Mouse (Mus musculus): ENCODE measurements around the gene Dgki.

The Dgki gene

DNA sequence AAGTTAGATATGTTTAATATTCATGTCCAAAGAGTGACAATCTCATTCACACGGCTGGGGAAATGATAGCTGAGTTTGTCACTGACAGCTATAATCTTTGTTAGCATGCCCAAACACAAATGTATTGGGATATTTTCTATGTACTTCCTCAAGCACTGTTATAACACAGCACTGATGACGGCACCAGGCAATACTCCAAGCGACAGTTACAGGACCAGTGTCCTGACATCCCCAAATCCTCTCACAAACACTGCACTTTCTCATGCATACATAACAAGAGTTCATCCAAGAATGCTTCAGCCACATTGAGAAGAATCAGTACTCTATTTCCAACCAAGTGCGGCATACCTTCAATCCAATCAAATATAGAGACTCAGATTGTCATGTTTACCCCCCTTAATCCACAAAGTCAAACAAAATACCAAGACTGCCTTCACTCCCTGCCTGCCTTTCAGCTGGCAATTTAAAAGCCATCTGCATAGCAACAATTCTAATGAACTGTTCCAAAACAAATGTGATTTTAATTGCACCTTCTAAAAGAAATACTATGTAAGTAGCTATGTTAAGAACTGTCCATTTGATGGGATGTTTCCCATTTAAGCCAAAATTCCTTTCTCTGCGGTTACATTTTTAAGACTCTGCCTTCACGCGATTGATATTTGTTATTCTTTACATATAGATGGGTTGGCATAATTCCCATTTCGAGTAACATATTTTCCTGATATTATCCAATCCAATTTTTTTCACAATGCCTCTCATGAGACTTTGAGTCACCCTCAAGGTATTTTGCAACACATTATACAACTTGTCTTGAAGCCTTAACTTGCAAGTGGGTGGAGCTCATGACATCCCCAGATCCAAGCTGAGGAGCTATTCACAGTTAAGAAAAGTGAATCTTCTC is 273.4 kb downstream of the Dgki start:
- peak; percentile 96 for DNase-seq (ENCODE audit: low read depth, low spot score)

GRCm38 (mm10) chr6:37016046-37016445 is 283.9 kb downstream of the Dgki start:
- DNase-seq (ENCODE audit: low read depth, low spot score) = no peak

DNA sequence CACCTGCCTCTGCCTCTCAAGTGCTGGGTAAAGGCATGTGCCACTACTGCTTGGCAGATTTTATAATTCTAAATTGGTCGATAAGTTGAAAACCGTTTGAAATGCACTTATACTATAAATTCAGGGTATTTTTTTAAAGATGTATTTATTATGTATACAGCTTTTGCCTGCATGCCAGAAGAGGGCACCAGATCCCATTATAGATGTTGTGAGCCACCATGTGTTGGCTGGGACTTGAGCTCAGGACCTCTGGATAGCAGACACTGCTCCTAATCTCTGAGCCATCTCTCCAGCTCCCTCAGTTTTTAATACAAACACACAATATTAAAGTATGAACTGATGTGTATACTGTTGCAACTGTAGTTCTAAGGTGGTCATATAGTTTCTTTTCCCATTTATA is 288.4 kb downstream of the Dgki start:
- DNase-seq (ENCODE audit: low read depth, low spot score) = peak; percentile 72

DNA sequence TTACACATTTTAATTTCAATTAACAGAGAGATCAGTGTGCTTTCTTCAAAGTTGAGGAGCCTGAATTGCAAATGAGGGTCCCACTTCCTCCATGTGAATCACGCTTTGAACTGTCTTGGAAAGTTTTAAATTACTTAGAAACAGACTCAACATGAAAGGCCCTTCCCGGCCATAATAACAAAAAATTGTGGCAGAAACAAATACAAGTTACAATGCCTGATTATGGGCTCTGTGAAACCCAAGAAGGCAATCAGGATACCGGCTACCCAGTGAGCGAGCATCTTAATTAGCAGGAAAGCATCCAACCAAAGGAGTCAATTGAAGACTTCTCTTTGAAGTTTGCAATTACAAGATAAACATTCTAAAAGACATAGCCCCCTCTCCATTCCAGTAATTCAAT is 292.4 kb downstream of the Dgki start:
- no peak for DNase-seq (ENCODE audit: low read depth, low spot score)

DNA sequence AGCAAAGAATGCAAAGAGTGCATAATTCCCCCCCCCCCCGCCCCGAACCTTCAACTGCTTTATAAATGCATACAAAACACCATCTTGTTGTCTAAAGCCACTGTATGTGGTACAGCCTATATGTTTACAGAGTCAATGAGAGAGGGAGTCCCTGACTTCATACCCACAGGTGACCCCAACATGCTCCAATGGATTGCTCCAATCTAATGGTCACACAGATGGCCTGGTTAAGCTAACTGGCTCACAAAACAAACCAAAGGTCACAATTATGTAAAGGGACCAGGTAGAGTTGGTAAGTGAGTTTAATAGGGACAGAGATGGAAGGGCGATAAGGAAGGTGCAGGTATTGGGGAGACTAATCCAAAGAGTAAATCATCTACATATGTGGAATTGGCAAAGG is 295.1 kb downstream of the Dgki start:
- DNase-seq (ENCODE audit: low read depth, low spot score) = no peak

DNA sequence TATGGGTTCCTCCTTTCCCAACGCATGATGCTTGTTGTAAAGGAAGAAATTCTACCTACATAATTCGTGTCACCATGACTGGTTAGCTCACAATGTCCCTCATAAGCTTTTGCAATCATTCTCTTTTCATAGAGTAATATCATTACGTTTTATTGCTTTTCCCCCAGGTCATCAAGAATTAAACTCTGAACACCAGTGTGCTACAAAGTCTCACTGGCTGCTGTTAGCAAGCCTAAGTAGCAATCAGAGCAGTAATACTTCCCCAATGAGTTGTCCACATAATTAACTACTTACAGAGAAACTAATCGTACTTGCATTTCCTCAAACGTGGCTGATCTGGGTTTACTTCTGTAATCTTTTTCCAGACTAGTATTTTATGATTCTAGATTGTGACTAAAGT is 296.7 kb downstream of the Dgki start:
- no peak for DNase-seq (ENCODE audit: low read depth, low spot score)

DNA sequence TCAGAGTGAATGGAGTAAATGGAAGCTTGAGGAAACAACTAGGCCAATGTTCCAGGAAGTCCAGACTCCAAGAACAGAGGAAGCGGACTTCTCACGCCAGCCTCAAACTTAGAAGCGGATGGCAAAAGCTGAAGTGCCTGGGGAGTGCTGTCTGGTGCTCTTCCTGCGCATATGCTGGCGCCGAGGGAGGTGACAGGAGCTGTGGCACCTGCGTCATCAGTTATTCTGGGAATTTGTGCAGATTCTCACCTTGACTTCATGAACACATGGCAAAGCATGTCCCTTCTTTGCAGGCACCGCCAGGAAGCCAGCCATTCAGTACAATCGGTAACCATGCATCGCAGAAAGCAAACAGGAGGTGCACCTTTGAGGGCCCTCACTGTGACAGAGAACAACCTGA is 301.0 kb downstream of the Dgki start:
- no peak for DNase-seq (ENCODE audit: low read depth, low spot score)

- DNase-seq (ENCODE audit: low read depth, low spot score) = no peak
Measured at GRCm38 (mm10) chr6:36994329-36994728, 305.7 kb downstream of the Dgki start.

DNA sequence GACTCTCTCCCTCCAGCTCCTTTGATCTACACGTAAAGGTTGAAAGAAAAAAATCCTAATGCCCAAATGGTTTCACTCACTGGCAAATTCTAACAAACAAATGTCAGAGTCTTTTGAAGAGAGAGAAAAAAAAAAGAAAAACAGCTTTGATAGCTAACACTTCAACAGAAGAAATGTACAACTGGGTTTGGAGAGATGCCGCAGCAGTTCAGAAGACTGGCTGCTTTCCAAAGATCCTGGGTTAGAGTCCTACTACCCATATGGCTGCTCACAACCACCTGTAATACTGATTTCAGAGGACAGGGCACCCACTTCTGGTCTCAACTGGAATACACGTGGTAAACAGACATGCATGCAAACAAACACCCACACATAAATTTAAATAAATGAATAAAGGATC is 309.8 kb downstream of the Dgki start:
- no peak for DNase-seq (ENCODE audit: low read depth, low spot score)

DNA sequence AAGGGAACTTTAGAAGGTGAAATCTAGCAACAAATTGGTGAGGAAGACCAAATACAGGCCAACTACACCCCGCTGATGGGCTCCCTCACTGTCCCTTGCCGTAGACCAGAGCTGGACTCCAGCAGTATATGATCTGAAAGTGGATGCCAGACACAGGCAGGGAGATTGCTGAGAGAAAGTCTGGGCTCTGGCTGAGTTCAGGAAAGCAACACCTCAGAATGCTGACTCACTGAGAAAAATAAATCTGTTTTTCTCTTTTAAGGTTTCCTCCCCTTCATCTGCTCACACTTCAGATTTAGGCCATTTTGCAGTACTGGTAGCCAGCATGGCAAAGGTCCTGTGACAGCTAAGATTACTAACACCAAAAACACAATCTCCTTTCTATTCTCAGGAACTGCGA is 311.2 kb downstream of the Dgki start:
- no peak for DNase-seq (ENCODE audit: low read depth, low spot score)

DNA sequence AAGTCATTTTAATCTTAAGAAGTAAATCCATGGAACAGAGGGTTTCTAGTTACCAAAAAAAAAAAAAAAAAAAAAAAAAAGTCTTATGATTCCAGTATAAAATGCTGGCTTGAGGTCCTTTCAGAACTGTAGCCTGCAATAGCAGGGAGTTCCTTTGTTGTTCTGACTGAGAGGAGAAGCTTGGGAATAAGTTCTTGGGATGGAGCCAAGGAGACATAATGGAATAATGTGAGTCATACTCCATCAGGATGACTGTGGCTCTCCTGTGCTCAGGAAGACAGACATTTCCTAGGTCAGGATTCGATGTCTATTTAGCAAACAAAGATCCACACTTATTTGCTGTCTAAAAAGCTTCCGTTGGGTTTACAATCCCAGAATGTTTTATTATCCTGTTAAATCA is 318.3 kb downstream of the Dgki start:
- DNase-seq (ENCODE audit: low read depth, low spot score) = peak; percentile 95

DNA sequence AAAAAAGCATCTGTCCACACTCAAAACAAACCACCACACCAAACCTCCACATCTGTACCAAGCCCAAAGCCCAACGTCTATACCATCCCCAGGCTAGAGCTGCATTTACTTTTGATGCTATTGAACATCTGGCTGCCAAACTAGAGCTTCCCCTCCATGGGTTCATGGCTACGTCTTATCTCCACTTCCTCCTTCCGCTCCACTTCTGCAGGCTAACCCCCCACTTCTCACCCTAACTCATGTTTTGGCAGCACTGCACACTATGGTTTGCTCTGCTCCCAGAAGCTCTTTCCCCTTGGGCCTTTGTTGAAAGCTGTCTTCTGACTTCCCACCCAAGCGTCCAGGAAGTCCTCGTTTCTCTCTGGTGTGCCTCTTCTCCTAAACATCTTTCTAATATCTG is 319.5 kb downstream of the Dgki start:
- no peak for DNase-seq (ENCODE audit: low read depth, low spot score)

GRCm38 (mm10) chr6:36978176-36978575 is 321.8 kb downstream of the Dgki start:
- DNase-seq (ENCODE audit: low read depth, low spot score) = peak; percentile 22

GRCm38 (mm10) chr6:36973096-36973495 is 326.9 kb downstream of the Dgki start:
- DNase-seq (ENCODE audit: low read depth, low spot score) = peak; percentile 36

DNA sequence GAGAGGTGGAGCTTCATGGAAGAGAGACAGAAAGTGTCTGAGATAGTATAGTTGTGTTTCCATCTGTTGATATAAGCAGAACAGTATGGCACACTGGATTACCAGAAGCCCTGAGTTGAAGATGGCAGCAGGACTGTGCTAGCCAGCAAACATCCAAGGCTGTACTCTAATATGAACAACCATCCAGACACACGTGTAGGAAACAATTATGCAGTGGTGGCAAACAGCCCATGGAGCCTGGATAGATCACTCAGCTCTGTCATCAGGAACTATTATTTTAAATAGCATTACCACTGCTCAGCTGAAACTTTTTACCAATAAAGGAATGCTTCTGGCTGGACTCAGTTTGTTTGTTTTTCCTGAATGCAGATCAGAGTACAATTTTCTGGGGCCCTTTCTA is 327.5 kb downstream of the Dgki start:
- peak; percentile 59 for DNase-seq (ENCODE audit: low read depth, low spot score)

- no peak for DNase-seq (ENCODE audit: low read depth, low spot score)
Measured at GRCm38 (mm10) chr6:36969249-36969885, 330.6 kb downstream of the Dgki start.

DNA sequence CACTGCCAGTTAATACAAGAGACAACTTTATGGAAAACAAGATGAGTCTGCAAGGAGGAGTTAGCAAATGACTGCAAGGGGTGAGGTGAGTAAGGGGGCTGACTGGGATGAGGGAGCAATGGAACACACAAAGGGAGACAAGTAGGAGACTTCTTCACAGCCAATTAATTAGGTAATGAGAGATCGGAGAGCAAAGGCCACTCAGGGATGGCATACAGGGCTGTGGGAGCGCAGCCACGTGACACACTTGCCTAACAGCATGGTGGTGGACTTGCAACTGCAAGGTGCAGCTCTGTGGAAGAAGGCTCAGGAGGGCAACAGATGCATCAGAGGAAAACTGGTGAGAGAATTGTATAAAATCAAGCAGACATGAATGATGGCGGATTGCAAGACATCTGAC is 339.3 kb downstream of the Dgki start:
- DNase-seq (ENCODE audit: low read depth, low spot score) = no peak

DNA sequence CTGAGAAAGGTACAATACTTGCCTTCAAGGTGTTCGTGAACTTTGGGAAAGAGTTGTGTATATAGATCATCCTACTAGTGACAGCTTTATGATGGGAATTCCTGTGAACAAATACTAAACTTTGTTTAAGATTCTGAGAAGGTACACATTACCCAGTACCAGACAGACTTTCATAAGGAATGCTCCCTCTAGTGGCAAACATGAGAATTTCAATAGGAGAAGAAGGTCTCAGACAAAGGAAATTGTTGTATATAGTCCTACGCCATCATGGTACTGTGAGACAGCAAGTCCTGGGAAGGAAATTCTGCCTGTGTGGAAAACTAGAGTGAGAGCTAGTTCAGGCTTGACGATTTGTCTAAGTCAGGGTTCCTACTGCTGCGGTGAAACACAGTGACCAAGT is 344.7 kb downstream of the Dgki start:
- peak; percentile 76 for DNase-seq (ENCODE audit: low read depth, low spot score)

DNA sequence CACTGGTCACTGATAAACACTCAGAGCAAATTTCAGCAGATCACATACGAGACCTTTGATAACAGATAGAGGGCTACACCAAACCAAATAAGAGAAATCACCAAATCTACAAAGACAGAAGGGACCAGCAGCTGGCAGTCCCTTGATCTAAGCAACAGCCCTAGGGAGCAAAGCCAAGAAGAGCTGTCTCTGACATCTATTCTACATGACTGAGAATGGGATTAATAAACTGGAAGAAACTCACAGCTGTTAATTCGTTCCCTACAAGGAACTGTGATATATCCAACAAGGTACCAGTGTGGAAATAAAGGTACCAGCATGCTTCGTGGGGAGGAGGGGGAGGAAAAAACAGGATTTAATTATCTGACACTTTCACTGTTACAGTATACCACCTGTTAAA is 349.3 kb downstream of the Dgki start:
- DNase-seq (ENCODE audit: low read depth, low spot score) = no peak

- no peak for DNase-seq (ENCODE audit: low read depth, low spot score)
Measured at GRCm38 (mm10) chr6:36947861-36948260, 352.1 kb downstream of the Dgki start.

GRCm38 (mm10) chr6:36937527-36937926 is 362.5 kb downstream of the Dgki start:
- DNase-seq (ENCODE audit: low read depth, low spot score) = peak; percentile 22

DNA sequence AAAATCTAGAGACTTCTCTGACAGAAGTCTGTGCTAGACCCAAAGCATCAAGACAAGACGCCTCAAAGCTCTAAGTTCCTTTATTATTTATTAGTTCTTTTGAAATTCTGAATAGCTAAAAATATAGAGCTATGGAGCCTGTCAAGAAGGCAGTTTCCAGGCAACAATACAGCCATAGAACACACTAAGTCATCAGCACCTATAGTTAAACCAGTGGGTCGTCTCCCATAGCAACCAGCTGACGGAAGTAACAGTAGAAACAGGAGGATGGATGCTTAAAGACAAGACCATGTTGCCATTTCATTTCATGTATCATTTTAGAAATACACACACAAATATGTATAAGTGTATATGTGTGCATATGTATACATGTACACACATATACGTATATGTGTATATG is 363.2 kb downstream of the Dgki start:
- DNase-seq (ENCODE audit: low read depth, low spot score) = no peak

DNA sequence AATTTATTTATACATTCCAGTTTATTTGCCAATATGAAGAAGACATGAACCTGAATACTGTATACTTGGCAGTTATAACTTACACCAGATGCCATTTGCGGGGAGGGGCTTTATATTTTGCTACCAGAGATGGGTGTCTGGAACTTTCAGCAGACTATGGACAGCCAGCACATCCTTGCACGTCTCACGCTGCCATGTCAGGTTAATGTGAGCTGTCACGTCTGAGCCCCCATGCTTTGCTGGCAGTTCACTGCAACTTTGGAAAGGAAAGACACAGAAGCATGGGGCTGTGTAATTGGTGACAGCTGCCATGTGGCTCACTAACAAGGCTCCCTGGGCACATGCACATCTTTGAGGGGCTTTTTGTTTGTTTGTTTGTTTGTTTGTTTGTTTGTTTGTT is 368.5 kb downstream of the Dgki start:
- no peak for DNase-seq (ENCODE audit: low read depth, low spot score)
